Mouse (Mus musculus) layer of hippocampus, postnatal 36 days (tissue): ENCODE data around the gene Olfr1277. TPM values are rescaled to one million over a fixed set of nuclear protein-coding genes. Genes with fewer than 3 reads are reported as not detected.

Experiments used
- DNase-seq, 2 experiments: peaks; one replicate each; pipeline ENCODE4 v3.0.0; 2022
- total RNA-seq, 2 experiments: library from RNA; stranded (reverse); gene quantifications; 2 replicates each; pipeline ENCODE4 v1.2.3; 2021

The Olfr1277 gene
- not detected for total RNA-seq

GRCm38 (mm10) chr2:111274006-111274405, at the start of gene Olfr1277:
Gene Olfr1277, minus strand, starts transcription at chr2:111274106.
- no peak for DNase-seq

- DNase-seq = no peak
Measured at GRCm38 (mm10) chr2:111313717-111314116, 39.8 kb upstream of the Olfr1277 start, which contains the start of gene Olfr1280. Gene Olfr1280, plus strand, starts transcription at chr2:111314017.

DNA sequence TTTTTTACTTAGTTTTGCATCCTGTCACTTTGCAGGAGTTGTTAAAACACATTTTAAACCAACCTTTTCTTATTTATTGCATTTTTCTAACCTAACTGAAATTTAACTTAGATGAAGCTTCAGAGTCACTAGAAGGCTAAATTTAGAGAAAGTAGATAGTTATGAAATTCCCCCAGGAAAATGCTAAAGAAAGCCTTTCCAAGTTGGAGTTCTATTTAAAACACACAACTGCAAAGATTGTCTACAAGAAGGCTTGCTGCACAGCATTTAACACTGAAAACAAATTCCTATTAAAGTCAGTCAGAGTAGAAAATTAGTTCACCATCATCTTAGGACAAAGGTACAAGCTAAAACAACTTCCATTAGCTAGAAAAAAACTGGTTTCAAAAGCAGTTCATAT, 26.5 kb upstream of the Olfr1277 start, which contains the start of gene Olfr1279:
Gene Olfr1279 (plus strand): TSS at position 262 of the 400 bp plus-strand sequence.
- no peak for DNase-seq

DNA sequence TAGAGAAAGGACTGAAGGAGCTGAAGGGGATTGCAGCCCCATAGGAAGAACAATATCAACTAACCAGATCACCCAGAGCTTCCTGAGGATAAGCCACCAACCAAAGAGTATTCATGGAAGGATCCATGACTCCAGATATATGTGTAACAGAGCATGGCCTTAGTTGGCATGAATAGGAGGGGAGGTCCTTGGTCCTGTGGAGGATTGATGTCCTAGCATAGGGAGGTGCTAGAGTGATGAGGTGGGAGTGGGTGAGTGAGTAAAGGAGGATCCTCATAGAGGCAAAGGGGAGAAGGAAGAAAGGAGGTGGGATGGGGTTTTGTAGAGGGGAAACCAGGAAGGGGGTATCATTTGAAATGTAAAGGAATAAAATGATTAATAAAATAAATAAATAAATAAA, 24.6 kb upstream of the Olfr1277 start:
- DNase-seq = no peak

GRCm38 (mm10) chr2:111289836-111290235, 15.9 kb upstream of the Olfr1277 start, which contains the start of gene Olfr1278:
Gene Olfr1278, plus strand, starts transcription at chr2:111290136.
- no peak for DNase-seq

DNA sequence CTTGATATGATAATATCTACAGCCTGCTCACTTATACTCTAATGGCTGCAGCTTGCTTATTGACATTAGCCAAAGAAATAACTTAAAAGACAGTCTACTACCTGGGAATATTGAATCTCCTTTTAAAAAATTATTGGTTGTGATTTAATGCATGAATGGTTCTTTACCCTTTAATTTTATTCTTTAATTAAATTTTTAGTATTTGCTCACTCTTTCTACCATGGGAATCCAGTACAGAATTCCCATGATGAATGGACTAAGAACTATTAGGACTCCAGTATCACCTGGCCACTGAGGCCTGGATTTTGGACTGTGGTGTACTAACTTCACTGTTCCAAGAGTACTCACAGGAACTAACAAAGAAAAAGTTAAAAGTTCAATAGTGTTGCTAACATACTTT, 19.7 kb downstream of the Olfr1277 start, which contains the start of gene Olfr1276:
Gene Olfr1276 (plus strand): TSS at position 301 of the 400 bp plus-strand sequence.
- no peak for DNase-seq

DNA sequence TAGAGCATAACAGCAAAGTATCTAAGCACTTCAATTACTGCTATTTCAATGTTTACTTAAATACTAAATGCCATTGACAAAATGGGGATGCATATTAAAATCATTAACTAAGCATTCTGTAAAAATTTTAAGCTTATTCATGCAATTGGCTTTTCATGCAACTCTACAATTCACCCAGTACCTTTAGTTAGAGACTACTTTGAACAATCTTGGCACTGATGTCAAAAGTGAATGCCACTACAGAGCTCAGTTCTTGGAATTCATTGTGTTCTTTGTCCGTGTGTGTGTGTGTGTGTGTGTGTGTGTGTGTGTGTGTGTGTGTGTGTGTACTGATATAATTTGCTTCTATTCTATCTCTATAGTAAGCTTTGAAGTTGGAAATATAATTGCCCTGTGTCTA, 38.7 kb downstream of the Olfr1277 start, which contains the start of gene Olfr1275:
Gene Olfr1275 (minus strand): TSS at position 101 of the 400 bp plus-strand sequence.
- DNase-seq = no peak

GRCm38 (mm10) chr2:111229502-111229901, 44.4 kb downstream of the Olfr1277 start, which contains the start of gene 4930430A15Rik:
Gene 4930430A15Rik, minus strand, starts transcription at chr2:111229602.
- DNase-seq = no peak

Other genes with a start within 250 kb of the Olfr1277 start
- not detected for gene Gm13941, start 168.1 kb downstream of the Olfr1277 start, total RNA-seq
- not detected for gene Gm15130, start 121.2 kb downstream of the Olfr1277 start, total RNA-seq
- not detected for gene 4930430A15Rik, start 44.5 kb downstream of the Olfr1277 start, total RNA-seq
- gene Olfr1275, start 38.8 kb downstream of the Olfr1277 start, total RNA-seq = not detected
- gene Olfr1276, start 19.6 kb downstream of the Olfr1277 start, total RNA-seq = not detected
- gene Olfr1278, start 16.0 kb upstream of the Olfr1277 start, total RNA-seq = not detected
- gene Olfr1279, start 26.5 kb upstream of the Olfr1277 start, total RNA-seq = not detected
- not detected for gene Olfr1280, start 39.9 kb upstream of the Olfr1277 start, total RNA-seq
- not detected for gene Olfr1281, start 52.4 kb upstream of the Olfr1277 start, total RNA-seq
- not detected for gene Olfr1282, start 62.0 kb upstream of the Olfr1277 start, total RNA-seq
- gene Olfr1283, start 92.7 kb upstream of the Olfr1277 start, total RNA-seq = not detected
- gene Olfr1284, start 101.4 kb upstream of the Olfr1277 start, total RNA-seq = not detected
- gene Olfr1286, start 149.0 kb upstream of the Olfr1277 start, total RNA-seq = not detected
- gene Olfr1287, start 175.0 kb upstream of the Olfr1277 start, total RNA-seq = not detected
- not detected for gene Olfr1288, start 200.0 kb upstream of the Olfr1277 start, total RNA-seq
- not detected for gene Olfr1289, start 206.7 kb upstream of the Olfr1277 start, total RNA-seq
- not detected for gene Olfr1290, start 219.7 kb upstream of the Olfr1277 start, total RNA-seq
- not detected for gene Olfr1291-ps1, start 223.1 kb upstream of the Olfr1277 start, total RNA-seq